Mouse (Mus musculus): ENCODE results near the gene Tnrc6c.

Gene Tnrc6c

DNA sequence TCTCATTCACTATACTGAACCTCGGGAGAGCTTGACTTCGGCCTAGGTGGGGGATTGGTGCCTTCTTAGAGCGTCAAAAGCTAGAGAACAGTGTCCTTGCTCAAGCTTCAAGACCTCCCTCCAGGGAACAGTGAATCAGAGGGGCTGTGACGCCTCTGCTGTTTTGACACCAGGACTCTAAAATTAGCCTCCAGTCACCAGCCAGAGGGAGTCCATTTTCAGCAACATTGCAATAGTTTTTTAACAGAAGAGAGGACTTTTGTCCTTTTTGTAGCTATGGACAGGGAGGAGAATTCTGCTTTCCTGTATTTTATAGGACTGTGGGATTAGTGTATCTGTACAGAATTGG, 76.4 kb downstream of the Tnrc6c start:
- DNase-seq, result no peak

DNA sequence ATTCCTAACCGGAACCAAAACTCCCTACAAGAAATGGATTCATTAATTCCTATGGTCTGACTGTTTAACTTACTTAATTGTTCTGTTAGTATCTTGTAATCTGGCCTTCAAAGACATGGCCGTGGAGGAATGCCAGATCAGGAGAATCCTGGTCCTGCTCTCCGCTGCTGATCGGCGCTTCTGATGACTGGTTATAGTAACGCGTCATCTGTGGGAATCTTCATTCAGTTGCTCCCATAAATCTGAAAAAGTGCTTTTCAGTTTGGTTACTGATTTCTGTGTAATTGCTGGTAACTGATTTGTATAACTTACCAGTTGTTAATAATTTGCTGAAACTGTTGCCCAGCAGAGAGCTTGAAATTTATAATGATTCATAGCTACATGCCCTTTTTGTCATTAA, 77.4 kb downstream of the Tnrc6c start:
- DNase-seq, result no peak

DNA sequence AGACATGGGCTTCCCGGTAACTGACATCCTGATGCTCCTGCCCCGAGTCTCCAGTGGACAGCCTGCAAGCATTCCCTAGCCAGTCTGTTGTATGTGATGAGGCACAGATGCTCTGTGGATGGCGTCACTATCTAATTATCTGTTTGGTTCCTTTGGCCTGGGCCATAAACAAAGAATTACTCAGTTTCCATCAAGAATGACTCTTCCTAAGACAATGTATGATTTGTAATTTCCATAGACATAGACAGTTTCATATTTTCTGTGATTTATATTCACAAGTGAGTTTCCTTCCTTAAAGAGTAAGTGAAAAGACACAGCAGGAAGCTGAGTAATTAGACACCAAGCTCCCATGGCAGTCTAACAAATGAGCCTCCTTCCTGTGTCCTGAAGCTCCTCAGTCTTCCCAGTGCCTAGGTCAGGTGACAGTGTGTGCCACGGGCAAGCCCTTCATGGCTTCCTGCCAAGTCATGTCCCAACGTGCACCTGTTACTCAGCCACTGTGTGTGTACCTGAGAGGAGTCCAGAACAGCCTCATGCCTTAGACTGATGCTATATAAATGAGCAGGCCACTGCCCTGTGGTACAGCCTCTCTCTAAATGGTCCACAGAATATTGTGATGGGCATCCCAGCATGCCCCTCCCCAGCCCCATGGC, 82.1 kb downstream of the Tnrc6c start:
- DNase-seq, result peak; percentile 77

DNA sequence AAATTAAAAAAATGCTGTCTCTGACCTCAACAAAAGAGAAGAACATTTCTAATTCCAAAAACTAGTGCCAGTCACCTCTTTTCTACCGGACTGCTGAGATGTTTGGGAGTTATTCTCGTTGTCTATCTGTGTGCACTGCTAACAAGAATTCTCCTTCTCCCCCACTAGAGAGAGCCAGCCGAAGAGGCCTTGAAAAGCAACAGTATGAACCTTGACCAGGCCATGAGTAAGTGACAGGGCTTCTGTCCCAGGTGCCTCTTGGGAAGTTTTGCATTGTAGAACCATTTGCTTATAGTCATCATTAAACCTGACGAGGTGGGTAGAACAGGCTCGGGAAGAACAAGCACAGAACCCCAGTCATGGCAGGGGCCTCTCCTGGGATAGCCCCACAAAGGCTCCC, 84.0 kb downstream of the Tnrc6c start:
- DNase-seq, result no peak

DNA sequence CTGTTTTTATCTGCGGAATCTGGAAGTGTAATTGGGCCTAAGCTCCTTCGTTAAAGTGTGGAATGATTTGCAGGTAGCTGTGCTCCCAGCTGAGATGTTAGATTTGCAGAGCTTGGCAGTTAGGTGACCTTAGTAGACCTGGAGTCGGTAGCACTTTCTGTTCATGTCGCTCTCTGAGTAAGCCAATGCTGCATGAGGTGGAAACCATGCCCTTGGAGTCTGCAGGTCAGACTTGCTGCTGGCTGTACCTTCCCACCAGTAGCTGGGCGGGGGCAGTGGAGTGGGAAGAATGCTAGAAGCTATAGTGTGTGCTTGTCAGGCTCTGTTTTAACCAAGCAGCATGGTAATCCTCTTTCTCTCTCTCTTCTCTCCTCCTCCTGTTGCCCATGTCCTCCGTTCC, 87.0 kb downstream of the Tnrc6c start:
- DNase-seq, result no peak

DNA sequence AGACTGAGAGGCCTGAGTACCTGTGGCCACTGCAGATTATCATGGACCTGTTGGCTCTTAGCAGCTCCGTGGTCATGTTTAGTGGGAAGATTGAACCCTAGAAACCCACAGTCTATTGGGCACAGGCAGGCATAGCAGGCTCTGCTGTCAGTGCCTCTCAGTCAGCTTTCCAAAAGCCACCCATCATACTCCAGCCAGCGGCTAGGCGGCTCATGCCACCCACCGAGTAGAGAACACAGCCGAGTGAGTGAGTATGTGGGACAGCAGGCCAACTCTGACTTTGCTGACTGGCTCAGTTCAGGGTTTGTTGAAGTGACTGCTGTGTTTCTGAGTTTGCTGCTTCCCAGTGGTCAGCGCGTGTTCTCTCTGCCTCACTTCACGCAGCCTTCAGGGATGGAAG, 88.2 kb downstream of the Tnrc6c start:
- DNase-seq, result no peak

DNA sequence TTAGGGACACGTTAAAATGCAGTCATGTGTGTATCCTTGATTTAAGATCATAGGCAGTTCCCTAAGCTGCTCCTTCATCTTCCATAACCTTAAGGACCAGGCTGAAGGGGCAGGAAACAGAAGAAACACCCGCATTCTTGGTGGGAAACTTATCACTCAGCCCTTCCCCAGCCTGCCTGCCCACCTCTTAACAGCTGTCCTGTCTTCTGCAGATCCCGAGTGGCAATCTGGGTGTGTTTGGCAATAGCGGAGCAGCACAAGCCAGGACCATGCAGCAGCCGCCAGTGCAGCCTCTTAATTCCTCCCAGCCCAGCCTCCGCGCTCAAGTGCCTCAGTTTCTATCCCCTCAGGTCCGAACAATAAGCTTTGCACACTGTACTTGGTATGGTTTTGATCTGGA, 88.6 kb downstream of the Tnrc6c start:
- DNase-seq, result no peak

DNA sequence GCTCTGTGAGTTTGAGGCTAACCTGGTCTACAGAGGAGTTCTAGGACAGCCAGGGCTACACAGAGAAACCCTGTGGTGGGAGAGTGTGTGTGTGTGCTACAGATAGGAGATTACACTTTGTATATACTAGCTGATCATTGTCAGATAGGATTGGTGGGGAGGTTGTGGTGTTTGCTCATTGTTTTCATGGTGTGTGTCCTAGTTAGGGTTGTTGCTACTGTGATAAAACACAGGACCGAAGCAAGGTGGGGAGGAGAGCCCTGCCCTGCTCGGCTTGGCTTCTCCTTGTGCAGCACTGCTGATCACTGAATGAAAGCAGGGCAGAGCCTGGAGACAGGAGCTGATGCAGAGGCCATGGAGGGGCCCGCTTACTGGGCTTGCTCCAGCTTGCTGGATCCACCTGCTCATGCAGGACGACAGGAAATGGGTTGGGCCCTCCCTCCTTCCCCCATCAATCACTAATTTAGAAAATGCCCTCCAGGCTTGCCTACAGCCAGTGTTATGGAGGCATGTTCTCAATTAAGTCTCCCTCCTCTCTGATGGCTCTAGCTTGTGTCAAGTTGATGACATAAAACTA, 89.5 kb downstream of the Tnrc6c start:
- no peak for DNase-seq

DNA sequence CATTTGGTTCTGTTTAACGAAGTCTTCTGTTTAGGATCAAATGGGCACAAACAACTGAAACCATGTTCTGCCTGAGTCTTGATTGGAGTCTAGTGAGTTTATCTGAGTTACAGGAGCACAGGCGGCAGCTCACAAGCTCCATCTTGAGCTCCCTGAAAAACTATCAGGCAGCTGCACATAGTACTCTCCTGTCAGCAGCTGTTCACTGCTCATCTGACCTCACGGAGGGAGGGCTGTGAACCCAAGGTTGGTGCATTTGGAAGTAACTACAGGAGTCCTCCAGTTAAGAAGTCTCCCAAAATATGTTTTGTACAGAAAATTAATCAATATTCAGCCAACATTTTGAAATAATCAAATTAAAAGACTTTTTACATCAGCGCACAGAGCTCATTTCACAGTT, 94.5 kb downstream of the Tnrc6c start:
- no peak for DNase-seq

DNA sequence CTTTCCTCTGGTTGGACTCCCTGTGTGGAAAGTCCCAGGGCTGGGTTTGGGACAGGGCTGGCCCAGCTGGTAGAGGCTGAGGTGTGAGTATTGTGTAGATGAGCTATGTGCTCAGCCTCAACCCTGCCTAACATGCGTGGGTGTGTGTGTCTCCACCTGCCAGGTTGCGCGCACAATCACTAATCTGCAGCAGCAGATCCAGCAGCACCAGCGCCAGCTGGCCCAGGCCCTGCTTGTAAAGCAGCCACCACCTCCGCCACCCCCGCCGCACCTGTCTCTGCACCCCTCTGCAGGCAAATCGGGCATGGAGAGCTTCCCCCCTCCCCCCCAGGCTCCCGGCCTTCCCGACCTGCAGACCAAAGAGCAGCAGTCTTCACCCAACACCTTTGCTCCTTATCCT, 95.3 kb downstream of the Tnrc6c start:
- DNase-seq, result no peak

DNA sequence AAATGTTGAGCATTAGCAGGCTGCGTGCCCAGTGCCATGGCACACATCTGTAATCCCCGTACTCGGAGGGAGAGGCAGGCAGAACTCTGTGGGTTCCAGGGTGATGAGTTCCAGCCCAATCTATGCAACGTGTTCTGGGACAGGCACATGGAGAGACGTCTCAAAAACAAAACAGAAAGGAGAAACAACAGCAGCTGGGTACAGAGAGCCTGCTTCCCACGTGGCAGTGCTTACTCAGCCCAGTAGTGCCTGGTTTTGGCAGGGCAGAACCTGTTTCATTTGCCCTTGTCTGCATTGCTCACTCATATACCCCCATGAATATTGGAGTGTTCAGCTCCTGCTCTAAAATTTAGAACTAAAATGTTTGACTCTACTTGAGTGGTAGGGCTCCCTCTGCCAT, 97.5 kb downstream of the Tnrc6c start:
- DNase-seq, result no peak

DNA sequence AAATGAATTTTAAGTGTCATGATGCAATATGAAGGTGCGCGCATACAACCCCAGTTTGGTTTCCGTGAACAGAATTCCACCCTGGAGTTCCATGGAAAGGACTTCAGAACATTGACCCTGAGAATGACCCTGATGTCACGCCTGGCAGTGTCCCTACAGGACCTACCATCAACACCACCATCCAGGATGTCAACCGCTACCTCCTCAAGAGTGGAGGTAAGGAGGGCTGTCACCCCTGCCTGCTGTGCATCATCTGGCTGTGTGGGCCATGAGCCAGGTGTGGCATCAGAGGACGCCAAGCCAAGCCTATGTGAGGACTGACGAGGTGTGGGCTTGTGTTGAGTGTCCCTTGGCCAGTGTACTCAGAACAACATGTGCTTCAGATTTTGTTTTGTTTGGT, 101.8 kb downstream of the Tnrc6c start:
- no peak for DNase-seq

DNA sequence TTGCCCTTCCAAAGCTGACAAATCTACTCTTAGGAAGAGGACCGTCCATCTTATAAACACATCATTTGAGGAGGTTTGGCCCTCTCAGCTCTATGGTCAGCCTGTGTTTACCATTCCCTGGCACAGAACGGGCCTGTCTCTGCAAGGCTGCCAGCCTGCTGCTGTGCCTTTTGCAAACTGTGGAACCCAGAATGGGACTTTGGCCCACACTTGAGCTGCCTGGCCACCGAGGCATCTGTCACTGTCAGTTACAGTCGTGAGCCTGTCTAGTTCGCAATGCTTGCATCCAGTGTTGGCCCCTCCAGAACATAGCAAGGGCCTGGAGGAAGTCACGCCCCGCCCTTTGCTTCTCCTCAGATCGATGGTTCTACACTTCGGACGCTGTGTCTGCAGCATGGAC, 105.2 kb downstream of the Tnrc6c start:
- DNase-seq, result peak; percentile 62

DNA sequence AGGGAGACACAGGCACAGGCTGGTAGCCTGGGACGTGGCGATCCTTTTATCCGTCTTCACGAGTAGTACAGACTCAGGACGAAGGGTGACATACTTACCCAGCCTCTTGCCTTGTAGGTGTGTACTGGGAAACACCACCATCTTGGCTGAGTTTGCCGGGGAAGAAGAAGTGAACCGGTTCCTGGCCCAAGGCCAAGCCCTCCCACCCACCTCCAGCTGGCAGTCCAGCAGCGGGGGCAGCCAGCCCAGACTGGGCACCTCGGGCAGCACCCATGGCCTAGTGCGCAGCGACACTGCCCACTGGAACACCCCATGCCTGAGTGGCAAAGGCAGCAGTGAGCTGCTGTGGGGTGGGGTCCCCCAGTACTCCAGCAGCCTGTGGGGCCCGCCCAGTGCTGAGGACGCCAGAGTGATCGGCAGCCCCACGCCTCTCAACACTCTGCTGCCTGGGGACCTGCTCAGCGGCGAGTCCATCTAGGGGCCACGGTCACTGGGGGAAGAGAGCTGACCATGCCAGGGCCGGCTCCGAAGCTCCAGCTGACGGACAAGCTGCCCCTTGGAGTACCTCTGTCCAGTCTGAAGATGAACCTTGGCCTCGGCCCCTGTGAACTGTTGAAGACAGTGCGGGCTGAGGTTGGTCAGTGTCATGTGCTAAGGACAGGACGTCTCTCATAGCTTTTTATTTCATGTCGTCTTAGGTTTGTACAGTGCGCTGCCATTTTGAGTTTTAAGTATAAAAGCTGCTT, 106.5 kb downstream of the Tnrc6c start:
- DNase-seq, result no peak

DNA sequence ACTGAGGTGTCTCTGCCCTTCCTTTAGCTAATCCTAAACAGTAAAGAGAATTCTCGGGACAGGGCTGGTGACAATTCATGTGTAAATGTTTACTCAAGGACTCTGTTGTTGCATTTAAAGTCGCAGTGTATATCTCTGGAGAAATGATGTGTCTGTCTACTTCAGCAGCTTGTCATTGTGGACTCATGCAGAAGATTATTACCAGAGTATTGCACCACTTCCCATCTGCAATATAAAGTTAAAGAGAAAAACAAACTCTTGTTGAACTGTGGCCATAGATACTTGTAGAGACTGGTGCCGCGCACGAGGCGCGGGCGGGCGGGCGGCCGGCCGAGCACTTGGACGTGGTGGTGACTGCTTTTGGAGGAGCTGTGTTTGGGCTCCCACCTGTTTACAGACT, 107.7 kb downstream of the Tnrc6c start:
- no peak for DNase-seq

DNA sequence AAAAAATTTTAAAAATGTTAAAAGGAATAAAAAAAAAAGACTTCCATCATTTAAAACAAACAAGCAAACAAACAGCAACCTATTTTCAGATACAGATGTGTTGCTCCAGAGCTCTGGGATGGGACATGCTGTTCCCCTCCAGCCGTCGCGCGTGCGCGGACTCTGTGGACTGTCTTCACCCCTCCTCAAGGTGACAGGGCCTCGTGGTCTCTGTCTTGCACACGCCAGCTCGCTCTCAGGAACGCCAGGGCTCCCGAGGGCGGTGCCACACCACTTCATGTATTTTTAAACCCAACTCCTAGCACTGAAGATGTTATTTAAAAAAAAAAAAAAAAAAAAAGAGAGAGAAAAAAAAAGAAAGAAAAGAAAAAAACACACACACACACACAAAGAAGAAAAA, 108.2 kb downstream of the Tnrc6c start:
- no peak for DNase-seq

DNA sequence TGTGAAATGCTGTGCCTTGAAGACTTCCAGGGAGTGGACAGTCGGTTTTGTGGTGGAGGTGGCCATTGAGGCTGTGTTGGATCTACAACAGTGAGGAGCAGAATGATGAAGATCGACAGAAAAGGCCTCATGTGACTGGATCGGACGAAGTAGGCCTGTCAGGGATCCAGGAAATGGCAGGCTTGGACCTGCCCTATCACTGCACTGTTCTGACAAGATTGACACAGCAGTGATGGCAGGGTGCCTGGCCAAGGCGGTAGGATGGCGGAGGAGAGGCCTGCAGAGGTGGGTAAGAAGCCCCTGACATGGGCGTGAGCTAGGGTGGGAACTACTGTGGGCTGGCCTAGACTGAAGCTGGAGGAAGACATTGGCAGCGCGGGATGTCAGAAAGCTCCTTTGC, 110.2 kb downstream of the Tnrc6c start:
- no peak for DNase-seq

DNA sequence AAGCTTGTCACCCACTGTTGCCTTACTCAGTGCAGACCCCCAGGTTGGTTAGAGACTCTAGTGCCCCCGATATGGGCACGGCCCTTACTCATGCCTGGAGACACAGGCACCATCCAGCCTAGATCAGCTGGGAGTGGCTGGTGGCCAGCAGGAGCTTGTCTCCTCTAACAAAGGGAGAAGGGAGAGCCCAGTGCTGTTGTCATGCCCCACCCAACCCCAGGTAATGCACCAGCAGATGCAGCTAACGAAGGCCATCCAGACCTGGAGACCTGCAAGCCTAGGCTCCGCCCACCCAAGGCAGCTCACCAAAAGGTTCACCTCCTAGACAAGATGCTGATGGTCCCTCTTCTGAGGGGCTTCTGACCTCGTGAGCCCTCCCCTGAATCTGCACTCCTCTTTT, 111.3 kb downstream of the Tnrc6c start:
- no peak for DNase-seq

DNA sequence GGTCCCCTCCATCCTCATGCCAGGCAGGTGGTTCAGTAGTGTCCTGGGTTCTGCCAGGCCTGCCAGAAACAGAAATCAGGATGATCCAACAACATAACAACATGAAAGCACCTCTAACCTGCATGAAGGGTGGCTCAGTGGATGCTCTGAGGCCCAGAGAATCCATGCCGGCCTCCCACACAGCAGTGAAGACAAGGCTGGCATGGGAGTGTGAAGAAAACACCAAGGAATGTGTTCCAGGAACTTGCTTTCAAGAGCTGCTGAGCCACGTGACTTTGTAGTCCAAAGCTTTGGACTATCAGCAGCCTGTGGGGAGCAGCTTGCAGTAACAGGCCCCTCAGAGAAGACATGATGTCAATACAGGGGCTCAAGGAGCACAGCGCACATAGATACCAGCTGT, 112.2 kb downstream of the Tnrc6c start:
- no peak for DNase-seq

DNA sequence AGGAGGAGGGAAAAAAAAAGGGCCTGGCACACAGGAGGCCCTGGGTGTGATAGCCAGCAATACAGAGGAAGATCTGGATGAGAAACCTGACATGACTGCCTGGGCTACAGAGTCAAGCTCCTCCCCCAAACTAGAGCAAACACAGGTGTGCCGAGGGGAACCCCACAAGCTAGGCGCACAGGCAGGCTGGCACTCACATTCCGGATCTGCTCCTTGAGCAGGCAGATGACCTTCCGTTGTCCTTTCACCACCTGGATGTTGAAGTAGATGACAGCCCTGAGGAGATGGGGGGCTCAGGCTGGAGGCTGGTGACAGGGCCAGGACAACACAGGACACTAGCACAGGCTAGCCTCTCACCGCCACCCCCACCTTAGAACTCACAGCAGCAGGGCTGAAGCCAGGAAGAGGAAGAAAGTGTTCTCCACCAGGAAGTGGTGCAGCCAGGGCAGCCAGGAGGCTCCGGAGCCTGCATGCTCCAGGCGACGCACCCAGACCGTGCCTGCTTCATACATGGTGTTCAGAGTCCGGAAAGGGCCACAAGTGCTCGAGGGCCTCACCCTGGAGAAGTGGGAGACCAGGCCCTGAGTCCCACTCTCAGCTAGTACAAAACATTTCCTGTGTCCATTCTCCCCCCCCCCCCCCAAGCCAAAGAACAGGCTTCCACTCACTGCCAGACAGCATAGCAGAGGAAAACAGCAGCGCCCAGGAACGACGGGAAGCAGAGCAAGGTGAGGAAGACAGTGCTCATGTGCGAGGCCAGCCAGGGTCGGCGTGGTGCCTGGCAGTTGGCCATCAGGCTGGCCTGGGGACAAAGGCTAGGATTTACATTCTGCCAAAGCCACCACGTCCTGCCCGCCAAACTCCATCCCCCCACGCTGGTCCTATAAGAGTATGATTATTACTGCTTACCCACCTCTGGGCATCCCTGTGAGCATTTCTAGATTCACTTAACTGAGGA, 114.9 kb downstream of the Tnrc6c start:
- DNase-seq, result no peak

DNA sequence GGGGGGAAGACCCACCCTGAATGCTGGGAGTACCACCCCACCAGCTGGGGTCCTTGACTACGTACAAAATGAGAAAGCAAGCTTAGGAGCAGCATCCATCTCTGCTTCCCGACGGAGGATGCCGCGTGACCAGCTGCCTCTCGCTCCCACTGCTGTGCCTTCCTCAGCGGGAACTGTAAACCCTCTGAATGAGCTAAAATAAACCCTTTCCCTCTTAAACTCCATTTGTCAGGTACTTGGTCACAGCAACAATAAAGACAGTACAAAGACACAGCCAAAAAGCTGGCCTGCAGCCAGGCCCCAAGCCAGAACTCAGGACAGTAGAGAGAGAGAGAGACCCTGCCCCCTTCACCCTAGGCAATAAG, 115.6 kb downstream of the Tnrc6c start:
- no peak for DNase-seq

DNA sequence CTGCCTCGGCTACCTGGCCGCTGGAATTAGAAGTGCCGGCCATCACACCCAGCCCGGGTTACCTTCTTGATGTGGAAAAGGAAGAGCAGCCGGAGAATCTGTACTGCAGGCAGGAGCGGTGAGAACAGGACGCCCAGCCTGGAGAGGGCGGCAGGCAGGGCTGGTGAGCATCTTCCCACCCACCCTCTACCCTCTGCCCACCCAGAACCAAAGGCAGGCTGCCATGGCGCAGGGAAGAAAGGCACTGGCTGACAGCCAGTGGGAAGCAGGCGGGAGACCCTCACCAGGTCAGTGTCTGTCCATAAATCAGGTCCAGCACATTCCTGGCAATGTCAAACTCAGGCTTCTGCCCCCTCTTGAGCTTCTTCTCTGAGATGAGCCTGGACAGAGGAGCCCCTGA, 116.3 kb downstream of the Tnrc6c start:
- no peak for DNase-seq

DNA sequence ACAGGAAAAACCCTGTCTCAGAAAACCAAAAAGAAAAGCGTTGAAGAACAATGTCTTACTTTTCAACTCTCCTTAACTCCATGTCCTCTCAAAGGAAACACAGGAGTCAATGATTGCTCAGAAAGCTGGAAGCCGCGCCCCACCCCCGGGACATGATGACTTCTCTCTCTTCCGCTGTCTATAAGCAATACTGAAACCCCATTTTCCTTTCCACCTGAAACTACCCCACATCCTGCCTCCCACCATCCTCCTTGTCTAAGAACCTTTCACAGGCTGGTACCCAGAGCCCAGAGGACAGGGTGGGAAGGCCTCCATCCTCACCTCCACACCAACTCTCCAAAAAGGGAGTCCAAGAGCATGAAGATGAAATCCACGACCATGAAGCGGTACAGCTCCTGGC, 118.3 kb downstream of the Tnrc6c start:
- no peak for DNase-seq

DNA sequence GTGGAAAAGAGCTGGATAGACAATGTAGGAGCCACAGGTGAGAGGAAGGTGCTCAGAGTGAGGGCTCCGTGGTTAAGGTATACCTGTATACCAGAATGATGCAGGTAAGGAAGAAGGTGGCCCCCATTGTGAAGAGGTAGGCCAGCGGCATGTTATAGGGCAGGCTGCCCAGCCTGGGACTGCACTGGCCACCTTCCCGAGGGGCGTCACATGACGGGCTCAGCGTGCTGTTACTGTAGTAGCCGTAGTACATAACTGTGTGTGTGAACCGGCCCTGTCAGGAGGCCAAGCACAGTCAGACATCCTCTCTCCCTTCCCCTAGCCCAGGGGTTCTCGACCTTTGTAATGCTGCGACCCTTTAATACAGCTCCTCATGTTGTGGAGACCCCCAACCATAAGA, 120.8 kb downstream of the Tnrc6c start:
- no peak for DNase-seq

All from cerebellum, adult 9-10 months (tissue).